Mouse (Mus musculus) hindbrain, embryonic 10.5 days (tissue): ENCODE data around the gene Lrguk. TPM values are rescaled to one million over a fixed set of nuclear protein-coding genes. Genes with fewer than 3 reads are reported as not detected.

Experiments
- DNase-seq: peaks from one replicate; pipeline ENCODE4 v3.0.0-alpha.2; 2017; ENCODE audit warnings: low spot score
- H3K27ac ChIP-seq: fragments of 300-500 bp; sonication (generic); 2 replicates; pipeline ENCODE4 v1.5.1; 2016; ENCODE audit warnings: mild to moderate bottlenecking, moderate library complexity
- H3K27me3 ChIP-seq: fragments of 300-500 bp; sonication (generic); 2 replicates; pipeline ENCODE4 v1.6.1; 2016; ENCODE audit warnings: mild to moderate bottlenecking; ENCODE audit not compliant: poor library complexity, insufficient read depth, severe bottlenecking
- H3K36me3 ChIP-seq: fragments of 300-500 bp; sonication (generic); 2 replicates; pipeline ENCODE4 v1.6.1; 2016; ENCODE audit warnings: mild to moderate bottlenecking, moderate library complexity
- H3K4me1 ChIP-seq: fragments of 300-500 bp; sonication (generic); replicated peaks from 2 replicates; pipeline ENCODE4 v1.6.1; 2016; ENCODE audit warnings: mild to moderate bottlenecking
- H3K4me3 ChIP-seq: fragments of 300-500 bp; sonication (generic); 2 replicates; pipeline ENCODE4 v1.5.1; 2016; ENCODE audit warnings: mild to moderate bottlenecking, moderate library complexity
- H3K9me3 ChIP-seq: fragments of 300-500 bp; sonication (generic); 2 replicates; pipeline ENCODE4 v1.6.1; 2016; ENCODE audit warnings: mild to moderate bottlenecking, moderate library complexity
- WGBS: fragments of 180-500 bp; shearing (Covaris S2); methylation state at CpG from one replicate; pipeline ENCODE4 v1.1.7; 2016; 5-methylcytosine and 5-hydroxymethylcytosine counted together
- polyA plus RNA-seq: library from polyadenylated mRNA; unstranded; fragments of >200 nt; fragmentation: Nextera tagmentation; extraction: Ambion mirVana; gene quantifications from 2 replicates; pipeline ENCODE4 v1.2.1, GENCODE M21; 2016

Gene Lrguk
- polyA plus RNA-seq, 1 experiment from 2014 or later: 1.0 TPM

DNA sequence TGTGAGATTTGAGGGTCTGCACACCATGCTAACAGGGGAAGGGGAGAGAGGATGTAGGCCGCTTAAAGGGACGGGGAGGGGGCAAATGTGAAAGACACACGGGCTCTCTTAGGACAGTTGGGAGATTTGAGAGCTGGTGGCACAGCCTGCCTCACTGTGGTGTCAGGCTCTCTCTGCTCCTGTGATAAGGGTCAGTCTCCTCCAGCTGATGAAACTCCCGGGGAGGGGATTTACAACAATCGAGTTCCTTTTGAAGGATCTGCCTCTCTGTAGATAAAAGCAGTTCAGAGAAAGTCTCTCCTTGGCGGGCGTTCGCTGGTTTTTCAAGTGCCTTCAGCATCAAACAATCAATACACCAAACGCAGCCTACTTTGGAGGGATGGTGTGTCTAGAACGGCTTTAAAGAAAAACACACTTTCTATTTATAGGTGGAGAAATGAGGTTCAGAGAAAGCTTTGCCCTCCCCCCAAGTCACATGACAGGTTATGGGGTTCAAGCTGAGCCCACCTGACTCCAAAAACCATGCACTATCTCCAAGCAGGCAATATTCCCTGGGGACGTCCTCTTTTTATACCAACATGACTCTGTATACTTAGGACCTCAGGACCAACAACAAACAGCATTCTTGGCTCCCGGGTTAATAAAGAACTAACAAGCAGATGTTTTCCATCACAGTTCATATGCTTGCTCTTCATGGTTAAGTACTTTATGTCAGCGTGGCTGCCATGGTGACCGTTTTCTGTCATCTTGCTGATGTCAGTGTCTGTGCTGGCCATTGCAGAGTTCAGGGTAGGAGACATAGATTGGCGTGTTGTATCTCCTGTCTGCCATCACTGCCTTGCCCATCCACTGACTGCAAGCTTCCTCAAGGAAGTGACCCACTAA, 5.6 kb downstream of the Lrguk start:
- Histone ChIP-seq H3K4me3 (no peak overlapping the region), H3K27me3 (0 out of 2 replicates have a peak, but pooled peaks cover 4% of the 10 kb centered on the region), H3K27ac (no peak overlapping the region), H3K4me1 (peaks cover 9% of the 10 kb centered on the region), H3K36me3 (no peaks in the 10 kb centered on the region), H3K9me3 (no peaks in the 10 kb centered on the region)
- WGBS: 60% methylated on average over 15 of the region's 15 CpGs
- DNase-seq: no peak

GRCm38 (mm10) chr6:34040624-34041235, 11.5 kb downstream of the Lrguk start:
- peak; percentile 79 for DNase-seq
- no peak overlapping the region for H3K4me3 ChIP-seq
- 0 out of 2 replicates have a peak, but pooled peaks cover 4% of the 10 kb centered on the region for H3K4me1 ChIP-seq
- 51% methylated on average over 12 of the region's 12 CpGs for WGBS
- no peak overlapping the region for H3K27ac ChIP-seq
- no peaks in the 10 kb centered on the region for H3K9me3 ChIP-seq
- no peaks in the 10 kb centered on the region for H3K27me3 ChIP-seq
- no peaks in the 10 kb centered on the region for H3K36me3 ChIP-seq

DNA sequence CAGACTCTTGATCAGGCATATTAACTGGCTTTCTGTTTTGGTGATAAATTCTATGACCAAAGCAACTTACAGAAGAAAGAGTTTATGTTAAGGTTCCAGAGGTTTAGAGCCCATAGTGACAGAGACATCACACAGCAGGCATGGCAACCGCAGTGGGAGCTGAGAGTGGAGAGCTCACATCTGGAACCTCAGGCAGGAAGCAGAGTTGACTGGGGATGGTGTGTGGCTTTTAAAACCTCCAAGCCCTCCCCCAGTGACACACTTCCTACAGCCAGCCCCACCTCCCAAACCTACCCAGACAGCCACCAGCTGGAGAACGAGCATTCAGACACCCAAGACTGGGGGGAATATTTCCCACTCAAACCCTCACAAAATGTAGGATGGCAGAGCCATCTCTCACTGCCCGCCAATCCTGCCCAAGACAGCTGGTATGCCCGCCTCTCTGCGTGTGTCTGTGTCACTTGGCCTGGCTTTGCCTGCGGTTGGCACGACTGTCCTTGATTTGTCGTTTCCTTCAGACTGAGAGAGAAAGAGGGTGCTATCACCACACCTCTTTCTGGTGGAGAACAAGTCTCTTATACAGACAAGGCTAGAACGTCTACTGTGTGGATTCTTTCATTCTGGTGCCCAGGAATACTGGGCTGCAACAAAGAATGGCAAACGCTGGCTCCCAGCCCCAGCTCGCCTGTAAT, 12.5 kb downstream of the Lrguk start:
- Histone ChIP-seq H3K27ac (no peak overlapping the region), H3K9me3 (no peaks in the 10 kb centered on the region), H3K27me3 (no peaks in the 10 kb centered on the region), H3K36me3 (no peaks in the 10 kb centered on the region), H3K4me1 (peaks cover 11% of the 10 kb centered on the region), H3K4me3 (no peak overlapping the region)
- DNase-seq: no peak
- WGBS: 89% methylated on average over 11 of the region's 11 CpGs

DNA sequence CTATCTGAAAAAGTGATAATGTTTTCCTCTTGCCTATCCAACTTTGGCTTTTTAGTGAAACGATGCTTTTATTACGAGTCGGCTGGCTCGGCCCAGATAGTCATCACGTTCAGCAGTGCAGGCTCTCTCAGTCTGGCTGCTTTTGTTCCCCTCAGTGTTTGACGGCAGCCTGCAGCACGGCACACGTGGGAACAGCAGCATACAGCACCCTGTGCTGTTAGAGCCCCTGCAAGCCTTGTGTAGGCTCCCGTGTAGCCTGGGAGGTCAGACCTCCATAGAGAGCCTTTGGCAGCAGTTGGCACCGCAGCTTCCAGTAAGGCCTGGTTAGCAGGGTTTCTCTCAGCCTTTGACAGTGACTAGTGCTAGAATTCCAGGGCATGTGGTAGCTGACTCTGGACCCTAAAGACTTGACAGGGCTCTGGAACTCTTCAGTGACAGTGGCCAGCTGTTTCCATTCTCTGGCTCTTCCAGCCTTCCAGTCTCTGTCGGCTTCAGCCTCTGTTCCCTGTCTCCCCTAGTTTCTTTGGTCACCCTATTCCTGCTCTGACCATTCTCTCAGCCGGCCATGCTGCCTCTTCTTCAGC, 15.1 kb downstream of the Lrguk start:
- no peaks in the 10 kb centered on the region for H3K9me3 ChIP-seq
- no peak for DNase-seq
- H3K36me3 ChIP-seq: no peaks in the 10 kb centered on the region
- no peaks in the 10 kb centered on the region for H3K27me3 ChIP-seq
- no peak overlapping the region for H3K4me3 ChIP-seq
- peaks cover 15% of the 10 kb centered on the region for H3K4me1 ChIP-seq
- peak overlapping the region; percentile 45; the same call in 1 of the 2 replicates for H3K27ac ChIP-seq
- 84% methylated on average over 12 of the region's 12 CpGs for WGBS

- Histone ChIP-seq H3K27me3 (no peaks in the 10 kb centered on the region), H3K9me3 (no peaks in the 10 kb centered on the region), H3K4me3 (no peak overlapping the region), H3K27ac (no peak overlapping the region), H3K4me1 (peaks cover 19% of the 10 kb centered on the region), H3K36me3 (no peaks in the 10 kb centered on the region)
- 87% methylated on average over 9 of the region's 9 CpGs for WGBS
- DNase-seq: no peak
These were observed 15.7 kb downstream of the Lrguk start for GRCm38 (mm10) chr6:34044846-34045540.

GRCm38 (mm10) chr6:34046551-34047186, 17.4 kb downstream of the Lrguk start:
- Histone ChIP-seq H3K4me3 (no peak overlapping the region), H3K4me1 (peaks cover 15% of the 10 kb centered on the region), H3K27ac (peak overlapping the region; percentile 50), H3K36me3 (no peaks in the 10 kb centered on the region), H3K9me3 (no peaks in the 10 kb centered on the region), H3K27me3 (no peaks in the 10 kb centered on the region)
- peak; percentile 23 for DNase-seq
- WGBS: 64% methylated on average over 11 of the region's 11 CpGs

DNA sequence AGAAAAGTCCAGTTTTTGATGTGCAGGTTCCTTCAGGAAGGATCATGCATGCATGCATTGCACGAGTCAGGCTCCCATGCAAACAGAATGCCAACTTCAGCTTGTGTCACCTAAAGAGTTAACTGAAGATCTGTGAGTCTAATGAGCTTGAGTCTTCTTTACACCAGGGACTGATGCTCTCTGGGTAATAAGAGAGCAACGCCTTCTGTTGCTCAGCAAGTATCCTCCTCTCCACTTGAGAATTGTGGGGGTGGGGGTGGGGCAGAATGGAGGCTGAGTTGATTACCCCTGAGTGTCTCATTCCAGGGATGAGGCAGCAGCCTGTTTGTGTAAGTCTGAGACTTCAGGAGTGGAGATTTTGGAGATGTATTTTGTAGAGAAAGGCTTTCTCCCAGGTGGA, 20.2 kb downstream of the Lrguk start:
- Histone ChIP-seq H3K4me3 (no peak overlapping the region), H3K9me3 (no peaks in the 10 kb centered on the region), H3K27ac (no peak overlapping the region), H3K27me3 (no peaks in the 10 kb centered on the region), H3K36me3 (no peaks in the 10 kb centered on the region), H3K4me1 (peaks cover 15% of the 10 kb centered on the region)
- DNase-seq: no peak
- WGBS: 56% methylated on average over 2 of the region's 2 CpGs

GRCm38 (mm10) chr6:34059741-34060140, 30.5 kb downstream of the Lrguk start:
- Histone ChIP-seq H3K27ac (no peak overlapping the region), H3K4me3 (no peak overlapping the region), H3K9me3 (no peaks in the 10 kb centered on the region), H3K4me1 (no peaks in the 10 kb centered on the region), H3K27me3 (no peaks in the 10 kb centered on the region), H3K36me3 (no peaks in the 10 kb centered on the region)
- 94% methylated on average over 6 of the region's 6 CpGs for WGBS
- no peak for DNase-seq

DNA sequence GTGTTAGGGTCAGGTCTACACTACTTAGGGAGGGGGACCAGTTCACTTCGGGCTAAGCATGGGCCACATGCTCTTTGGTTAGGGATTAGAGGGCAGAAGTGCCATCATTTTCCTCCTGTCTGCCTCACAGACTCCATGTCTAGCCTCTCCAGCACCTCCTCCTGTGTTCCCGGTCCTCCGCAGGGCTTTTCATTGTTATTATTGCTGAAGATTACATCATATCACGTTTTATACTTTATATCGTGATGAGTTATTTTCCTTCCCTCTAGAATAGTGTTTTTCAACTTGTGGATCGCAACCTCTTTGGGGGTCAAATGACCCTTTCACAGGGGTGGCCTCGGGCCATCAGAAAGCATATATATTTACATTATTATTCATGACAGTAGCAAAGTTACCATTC, 37.5 kb downstream of the Lrguk start:
- DNase-seq: no peak
- Histone ChIP-seq H3K9me3 (no peaks in the 10 kb centered on the region), H3K27ac (no peak overlapping the region), H3K27me3 (no peaks in the 10 kb centered on the region), H3K4me1 (peaks cover 4% of the 10 kb centered on the region; the same call in 1 of the 2 replicates), H3K4me3 (no peak overlapping the region), H3K36me3 (no peaks in the 10 kb centered on the region)
- WGBS: 91% methylated on average over 7 of the region's 7 CpGs

GRCm38 (mm10) chr6:34067271-34067670, 38.0 kb downstream of the Lrguk start:
- 93% methylated on average over 8 of the region's 8 CpGs for WGBS
- no peak for DNase-seq
- no peaks in the 10 kb centered on the region for H3K9me3 ChIP-seq
- H3K4me1 ChIP-seq: peaks cover 7% of the 10 kb centered on the region
- no peak overlapping the region for H3K27ac ChIP-seq
- no peaks in the 10 kb centered on the region for H3K27me3 ChIP-seq
- no peaks in the 10 kb centered on the region for H3K36me3 ChIP-seq
- H3K4me3 ChIP-seq: no peak overlapping the region

- Histone ChIP-seq H3K27ac (no peak overlapping the region), H3K36me3 (no peaks in the 10 kb centered on the region), H3K9me3 (no peaks in the 10 kb centered on the region), H3K4me3 (no peak overlapping the region), H3K27me3 (no peaks in the 10 kb centered on the region), H3K4me1 (peaks cover 9% of the 10 kb centered on the region)
- DNase-seq: no peak
- 60% methylated on average over 5 of the region's 5 CpGs for WGBS
These were observed 42.7 kb downstream of the Lrguk start for GRCm38 (mm10) chr6:34071936-34072335.

- H3K4me3 ChIP-seq: no peak overlapping the region
- no peak for DNase-seq
- no peaks in the 10 kb centered on the region for H3K27me3 ChIP-seq
- H3K36me3 ChIP-seq: no peaks in the 10 kb centered on the region
- no peaks in the 10 kb centered on the region for H3K9me3 ChIP-seq
- H3K4me1 ChIP-seq: peaks cover 9% of the 10 kb centered on the region
- H3K27ac ChIP-seq: no peak overlapping the region
- WGBS: 83% methylated on average over 3 of the region's 3 CpGs
These were observed 44.7 kb downstream of the Lrguk start for GRCm38 (mm10) chr6:34073931-34074442.
